Mouse (Mus musculus) adrenal gland, adult 2 months (tissue): ENCODE results near the gene Abhd6. TPM values are rescaled to one million over a fixed set of nuclear protein-coding genes. Genes with fewer than 3 reads are reported as not detected.
A peak's percentile ranks its signal among the peaks of the same experiment; 100 is the strongest.

Experiments
- DNase-seq: peaks from one replicate; pipeline ENCODE4 v3.0.0; 2021
- long read RNA-seq: library from polyadenylated mRNA; stranded (forward); transcript quantifications from one replicate; pipeline ENCODE4 v2.0.0, GENCODE M21; 2021
- polyA plus RNA-seq: library from polyadenylated mRNA; depleted of rRNA; stranded (reverse); fragments of >200 nt; gene quantifications from 2 replicates; pipeline ENCODE4 v1.2.3, GENCODE M21; 2012; rRNA removed
- total RNA-seq, 2 experiments: library from RNA; stranded (reverse); gene quantifications; 2 replicates each; pipeline ENCODE4 v1.2.3; 2021

Gene Abhd6
- total RNA-seq (100 to 1,000 TPM in 1 of 2 experiments, 10 to 100 TPM in 1; 78.0 to 123 TPM), polyA plus RNA-seq (60.1 and 103 TPM in 2 replicates)
- long read RNA-seq, transcript Abhd6-202 (9 exons, 2,226 nt) = major isoform, 74 of 98 reads
- long read RNA-seq, transcript Abhd6-203 (8 exons, 1,958 nt) = minor isoform, 6 of 98 reads
- long read RNA-seq, partial matches to known transcripts = 13 of 98 reads
- long read RNA-seq, other reads (novel, unspliced or antisense) = 2 of 98 reads

GRCm38 (mm10) chr14:8002432-8003092 lies at the start of gene Abhd6:
Gene Abhd6, plus strand, starts transcription at chr14:8002902.
- DNase-seq = peak; percentile 92

- DNase-seq = no peak
Observed at GRCm38 (mm10) chr14:7954071-7954471, 48.6 kb upstream of the Abhd6 start.

- no peak for DNase-seq
Observed at GRCm38 (mm10) chr14:7956427-7956826, 46.3 kb upstream of the Abhd6 start.

GRCm38 (mm10) chr14:7957049-7957448 lies 45.7 kb upstream of the Abhd6 start, which contains the start of gene Gm45521:
Gene Gm45521, plus strand, starts transcription at chr14:7957288.
- DNase-seq = no peak

GRCm38 (mm10) chr14:7960616-7961015 lies 42.1 kb upstream of the Abhd6 start:
- no peak for DNase-seq

GRCm38 (mm10) chr14:7961714-7962113 lies 41.0 kb upstream of the Abhd6 start:
- DNase-seq = no peak

GRCm38 (mm10) chr14:7962626-7963025 lies 40.1 kb upstream of the Abhd6 start:
- no peak for DNase-seq

- DNase-seq = no peak
Observed at GRCm38 (mm10) chr14:7963160-7963559, 39.5 kb upstream of the Abhd6 start.

- DNase-seq = peak; percentile 68
Observed at GRCm38 (mm10) chr14:7964219-7964889, 38.3 kb upstream of the Abhd6 start.

GRCm38 (mm10) chr14:7971889-7972493 lies 30.7 kb upstream of the Abhd6 start:
- DNase-seq = no peak

GRCm38 (mm10) chr14:7974643-7975042 lies 28.1 kb upstream of the Abhd6 start:
- DNase-seq = no peak

GRCm38 (mm10) chr14:7975177-7975576 lies 27.5 kb upstream of the Abhd6 start:
- no peak for DNase-seq

GRCm38 (mm10) chr14:7977471-7977870 lies 25.2 kb upstream of the Abhd6 start:
- no peak for DNase-seq

GRCm38 (mm10) chr14:7978183-7978582 lies 24.5 kb upstream of the Abhd6 start:
- no peak for DNase-seq

GRCm38 (mm10) chr14:7981226-7981625 lies 21.5 kb upstream of the Abhd6 start:
- no peak for DNase-seq

GRCm38 (mm10) chr14:7986913-7987312 lies 15.8 kb upstream of the Abhd6 start:
- DNase-seq = no peak

GRCm38 (mm10) chr14:7989371-7989770 lies 13.3 kb upstream of the Abhd6 start:
- no peak for DNase-seq

- no peak for DNase-seq
Observed at GRCm38 (mm10) chr14:7989961-7990360, 12.7 kb upstream of the Abhd6 start.

- no peak for DNase-seq
Observed at GRCm38 (mm10) chr14:7991108-7991776, 11.5 kb upstream of the Abhd6 start.

- no peak for DNase-seq
Observed at GRCm38 (mm10) chr14:7992158-7992557, 10.5 kb upstream of the Abhd6 start.

GRCm38 (mm10) chr14:7994271-7994767 lies 8.4 kb upstream of the Abhd6 start, which contains the start of gene Dnase1l3:
Gene Dnase1l3, minus strand, starts transcription at chr14:7994573.
- peak; percentile 45 for DNase-seq

GRCm38 (mm10) chr14:7997255-7997696 lies 5.4 kb upstream of the Abhd6 start:
- DNase-seq = peak; percentile 91
